Mouse (Mus musculus) heart, embryonic 13.5 days (tissue): ENCODE data around the gene Padi3. TPM values are rescaled to one million over a fixed set of nuclear protein-coding genes. Genes with fewer than 3 reads are reported as not detected.

Experiments used
- ATAC-seq: fragments of 200-750 bp; cut with Nextera tagmentation; 2 replicates; pipeline ENCODE4 v1.8.0; 2017; ENCODE audit warnings: moderate TSS enrichment; ENCODE audit not compliant: insufficient number of reproducible peaks, low FRiP score, low TSS enrichment; ENCODE audit errors: extremely low read depth
- H3K27ac ChIP-seq: fragments of 300-500 bp; sonication (generic); replicated peaks from 2 replicates; pipeline ENCODE4 v1.5.1; 2015; ENCODE audit warnings: moderate library complexity, mild to moderate bottlenecking, inconsistent platforms
- H3K27me3 ChIP-seq: fragments of 300-500 bp; sonication (generic); replicated peaks from 2 replicates; pipeline ENCODE4 v1.6.1; 2015; ENCODE audit warnings: mild to moderate bottlenecking, inconsistent platforms
- H3K36me3 ChIP-seq: fragments of 300-500 bp; sonication (generic); 2 replicates; pipeline ENCODE4 v1.6.1; 2015; ENCODE audit warnings: mild to moderate bottlenecking, inconsistent platforms
- H3K4me1 ChIP-seq: fragments of 300-500 bp; sonication (generic); 2 replicates; pipeline ENCODE4 v1.6.1; 2015; ENCODE audit warnings: inconsistent platforms
- H3K4me2 ChIP-seq: fragments of 300-500 bp; sonication (generic); 2 replicates; pipeline ENCODE4 v1.6.1; 2015; ENCODE audit warnings: inconsistent platforms, mild to moderate bottlenecking, moderate library complexity
- H3K4me3 ChIP-seq: fragments of 300-500 bp; sonication (generic); 2 replicates; pipeline ENCODE4 v1.5.1; 2015; ENCODE audit warnings: moderate library complexity, mild to moderate bottlenecking, inconsistent platforms
- H3K9ac ChIP-seq: fragments of 300-500 bp; sonication (generic); 2 replicates; pipeline ENCODE4 v1.6.1; 2015; ENCODE audit warnings: inconsistent platforms, mild to moderate bottlenecking, moderate library complexity
- H3K9me3 ChIP-seq: fragments of 300-500 bp; sonication (generic); 2 replicates; pipeline ENCODE4 v1.6.1; 2016; ENCODE audit warnings: inconsistent platforms
- WGBS: fragments of 180-500 bp; shearing (Covaris S2); methylation state at CpG from one replicate; pipeline ENCODE4 v1.1.7; 2015; ENCODE audit warnings: mixed read lengths; 5-methylcytosine and 5-hydroxymethylcytosine counted together
- polyA plus RNA-seq: library from polyadenylated mRNA; unstranded; fragments of >200 nt; fragmentation: Nextera tagmentation; extraction: Ambion mirVana; gene quantifications from 2 replicates; pipeline ENCODE4 v1.2.1, GENCODE M21; 2015

Padi3 gene
- polyA plus RNA-seq, 1 experiment from 2014 or later = 0.24 TPM

DNA sequence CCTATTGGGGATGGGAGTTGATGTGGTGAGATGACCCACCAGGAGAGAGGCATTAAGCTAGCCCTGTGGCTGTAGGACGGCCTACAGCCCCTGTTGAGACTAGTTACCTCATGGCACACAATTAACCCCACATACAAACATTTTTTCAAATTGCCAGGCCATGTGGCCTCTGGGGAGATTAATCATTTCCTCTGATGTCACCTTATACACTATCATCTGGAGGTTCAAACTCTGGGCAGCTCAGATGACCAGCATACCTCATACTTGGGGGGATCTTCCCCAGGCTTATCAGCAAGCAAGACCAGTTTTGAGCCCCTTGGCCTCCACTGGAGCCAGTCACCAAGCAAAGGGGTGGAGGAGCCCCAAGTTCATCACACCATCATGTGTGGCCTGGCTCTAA, 32.5 kb upstream of the Padi3 start:
- H3K36me3 ChIP-seq = no peaks in the 10 kb centered on the region
- H3K27me3 ChIP-seq = peaks cover 5% of the 10 kb centered on the region
- 65% methylated on average over 1 of the region's 1 CpGs for WGBS
- no peak for ATAC-seq
- H3K4me1 ChIP-seq = peaks cover 16% of the 10 kb centered on the region
- no peak overlapping the region for H3K4me3 ChIP-seq
- no peaks in the 10 kb centered on the region for H3K9me3 ChIP-seq
- H3K4me2 ChIP-seq = no peak overlapping the region
- no peak overlapping the region for H3K27ac ChIP-seq
- H3K9ac ChIP-seq = no peak overlapping the region

DNA sequence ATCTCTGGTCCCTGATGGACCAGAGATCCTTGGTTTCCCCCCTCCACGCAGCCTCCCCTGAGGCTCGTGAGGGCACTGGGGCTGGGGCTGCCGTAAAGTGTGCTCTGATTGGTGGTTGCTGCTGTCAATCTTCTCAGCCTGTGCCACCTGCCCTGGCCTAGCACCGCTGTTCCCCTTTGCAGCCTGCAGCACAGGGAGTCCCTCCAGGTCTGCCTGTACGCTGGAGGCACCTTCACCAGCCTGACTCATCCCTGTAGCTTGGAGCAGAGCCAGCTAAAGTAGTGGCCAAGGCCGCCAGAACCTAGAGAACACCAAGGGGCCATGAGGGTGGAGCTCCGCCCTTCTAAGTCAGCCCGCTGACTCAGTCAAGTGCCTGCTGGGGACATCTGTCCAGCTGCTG, 27.4 kb upstream of the Padi3 start:
- no peaks in the 10 kb centered on the region for H3K36me3 ChIP-seq
- no peak overlapping the region for H3K27ac ChIP-seq
- peak overlapping the region; percentile 54 for H3K4me2 ChIP-seq
- no peaks in the 10 kb centered on the region for H3K9me3 ChIP-seq
- 16% methylated on average over 8 of the region's 8 CpGs for WGBS
- peaks cover 22% of the 10 kb centered on the region for H3K4me1 ChIP-seq
- H3K9ac ChIP-seq = 0 out of 2 replicates have a peak overlapping the region, but pooled peaks have one; percentile 39
- 0 out of 2 replicates have a peak, but pooled peaks have one; percentile 48 for ATAC-seq
- H3K27me3 ChIP-seq = peaks cover 30% of the 10 kb centered on the region
- H3K4me3 ChIP-seq = 0 out of 2 replicates have a peak overlapping the region, but pooled peaks have one; percentile 6

DNA sequence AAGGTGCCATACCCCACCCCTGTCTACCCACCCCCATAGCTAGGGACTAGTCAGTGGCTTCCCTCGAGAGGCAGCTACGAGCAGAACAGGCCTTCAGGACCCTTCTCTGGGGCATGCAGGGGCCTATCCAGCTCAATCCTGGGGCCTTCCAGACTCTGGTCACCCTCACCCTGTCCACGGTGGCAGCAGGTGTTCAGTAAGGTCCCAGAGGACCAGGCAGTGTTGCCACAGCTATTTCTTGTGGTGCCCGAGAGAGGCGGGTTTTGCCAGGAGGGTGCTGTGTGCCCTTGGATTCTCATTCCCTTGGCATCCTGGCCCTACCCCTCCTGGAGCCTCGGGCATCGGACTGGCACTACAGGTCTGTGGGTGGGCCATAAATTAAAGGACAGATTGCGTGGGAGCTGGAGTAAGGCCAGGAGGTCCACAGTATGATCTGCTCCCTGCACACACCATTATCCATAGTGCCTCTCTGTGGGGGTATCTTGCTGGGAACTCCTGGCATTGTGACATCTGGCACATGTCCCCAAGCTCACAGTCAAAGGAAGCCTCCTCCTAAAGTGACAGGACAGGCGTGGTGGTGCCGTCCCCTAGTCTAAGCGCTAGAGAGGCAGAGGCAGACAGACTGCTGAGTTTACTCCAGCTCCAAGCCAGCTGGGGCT, 25.9 kb upstream of the Padi3 start:
- peaks cover 44% of the 10 kb centered on the region for H3K27me3 ChIP-seq
- WGBS = 67% methylated on average over 11 of the region's 11 CpGs
- no peak overlapping the region for H3K27ac ChIP-seq
- H3K36me3 ChIP-seq = no peaks in the 10 kb centered on the region
- no peaks in the 10 kb centered on the region for H3K9me3 ChIP-seq
- H3K4me1 ChIP-seq = peaks cover 22% of the 10 kb centered on the region
- H3K4me2 ChIP-seq = no peak overlapping the region
- ATAC-seq = no peak
- H3K4me3 ChIP-seq = no peak overlapping the region
- no peak overlapping the region; the same call in 1 of the 2 replicates for H3K9ac ChIP-seq

DNA sequence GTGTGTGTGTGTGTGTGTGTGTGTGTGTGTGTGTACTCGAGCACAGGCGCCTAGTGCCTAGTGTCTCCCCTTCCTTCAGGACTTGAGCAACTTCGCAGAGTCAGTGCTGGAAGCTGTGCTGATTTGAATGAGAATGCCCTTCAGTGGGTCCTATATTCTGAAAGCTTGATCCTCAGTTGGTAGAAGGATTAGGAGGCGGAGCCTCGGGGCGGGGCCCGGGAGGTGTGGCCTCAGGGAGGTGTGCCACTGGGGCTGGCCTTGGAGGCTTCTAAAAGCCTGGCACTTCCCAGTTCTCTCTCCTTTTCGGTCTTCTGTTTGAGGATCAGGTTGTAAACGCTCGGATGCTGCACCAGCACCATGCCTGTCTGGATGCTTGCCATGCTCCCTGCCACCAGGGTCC, 25.2 kb upstream of the Padi3 start:
- H3K27me3 ChIP-seq = peaks cover 48% of the 10 kb centered on the region
- ATAC-seq = no peak
- 6% methylated on average over 9 of the region's 10 CpGs for WGBS

DNA sequence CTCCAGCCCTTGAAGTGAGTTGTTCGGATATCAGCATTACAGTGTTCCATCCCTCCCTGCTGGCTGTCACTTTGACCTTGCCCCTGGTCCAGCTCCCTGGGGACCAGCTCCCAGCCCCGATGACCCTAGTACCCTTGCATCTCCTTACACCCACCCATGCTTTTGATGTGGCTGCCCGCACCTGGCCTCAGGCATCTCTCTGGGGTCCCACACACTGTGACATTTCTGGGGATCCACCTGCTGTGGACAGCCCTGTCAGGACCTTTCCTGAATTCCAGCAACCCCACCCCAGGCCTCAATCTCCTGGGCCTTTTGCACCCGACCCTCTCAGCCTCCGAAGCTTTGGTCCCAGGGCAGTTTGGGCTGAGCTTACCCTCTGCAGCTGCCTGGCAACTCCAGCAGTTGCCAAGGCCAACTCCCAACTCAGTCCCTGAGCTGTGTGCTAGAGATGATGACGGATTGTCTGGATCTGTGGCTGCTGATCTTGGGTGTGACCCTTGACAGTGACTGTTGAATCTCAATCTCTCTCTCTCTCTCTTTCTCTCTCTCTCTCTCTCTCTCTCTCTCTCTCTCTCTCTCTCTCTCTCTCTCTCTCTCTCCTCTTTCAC, 24.0 kb upstream of the Padi3 start:
- Histone ChIP-seq H3K36me3 (no peaks in the 10 kb centered on the region), H3K4me2 (no peak overlapping the region), H3K27me3 (peaks cover 58% of the 10 kb centered on the region), H3K27ac (no peak overlapping the region), H3K4me3 (no peak overlapping the region), H3K9me3 (no peaks in the 10 kb centered on the region), H3K4me1 (peaks cover 22% of the 10 kb centered on the region), H3K9ac (no peak overlapping the region)
- 64% methylated on average over 6 of the region's 6 CpGs for WGBS
- ATAC-seq = no peak

More for the DNA sequence above, 25.2 kb upstream of the Padi3 start:
- H3K4me3 ChIP-seq = no peak overlapping the region
- H3K36me3 ChIP-seq = no peaks in the 10 kb centered on the region
- peaks cover 22% of the 10 kb centered on the region for H3K4me1 ChIP-seq
- H3K27ac ChIP-seq = no peak overlapping the region
- H3K4me2 ChIP-seq = no peak overlapping the region
- no peak overlapping the region; the same call in 1 of the 2 replicates for H3K9ac ChIP-seq
- no peaks in the 10 kb centered on the region for H3K9me3 ChIP-seq

DNA sequence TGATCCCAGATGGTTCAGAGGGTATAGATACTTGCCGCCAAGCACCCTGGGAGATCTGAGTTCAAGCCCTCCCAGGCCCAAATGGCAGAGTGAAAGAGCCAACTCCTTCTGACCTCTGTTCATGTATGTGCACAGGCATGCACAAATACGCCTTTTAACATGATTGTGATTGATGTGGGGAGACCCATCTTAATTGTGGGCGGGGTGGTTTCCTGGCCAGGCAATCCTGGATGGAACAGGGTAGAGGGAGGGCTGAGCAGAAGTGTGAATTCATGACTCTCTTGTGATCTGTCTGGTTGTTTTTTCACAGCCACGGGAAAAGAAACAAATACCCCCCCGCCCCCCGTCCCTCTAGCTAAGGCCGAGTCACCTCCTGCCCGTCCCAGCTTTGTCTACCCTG, 22.4 kb upstream of the Padi3 start:
- H3K4me1 ChIP-seq = peaks cover 15% of the 10 kb centered on the region
- no peak overlapping the region for H3K4me2 ChIP-seq
- no peaks in the 10 kb centered on the region for H3K36me3 ChIP-seq
- no peak for ATAC-seq
- no peak overlapping the region for H3K9ac ChIP-seq
- WGBS = 58% methylated on average over 8 of the region's 8 CpGs
- peaks cover 60% of the 10 kb centered on the region for H3K27me3 ChIP-seq
- no peak overlapping the region for H3K4me3 ChIP-seq
- no peaks in the 10 kb centered on the region for H3K9me3 ChIP-seq
- H3K27ac ChIP-seq = no peak overlapping the region

DNA sequence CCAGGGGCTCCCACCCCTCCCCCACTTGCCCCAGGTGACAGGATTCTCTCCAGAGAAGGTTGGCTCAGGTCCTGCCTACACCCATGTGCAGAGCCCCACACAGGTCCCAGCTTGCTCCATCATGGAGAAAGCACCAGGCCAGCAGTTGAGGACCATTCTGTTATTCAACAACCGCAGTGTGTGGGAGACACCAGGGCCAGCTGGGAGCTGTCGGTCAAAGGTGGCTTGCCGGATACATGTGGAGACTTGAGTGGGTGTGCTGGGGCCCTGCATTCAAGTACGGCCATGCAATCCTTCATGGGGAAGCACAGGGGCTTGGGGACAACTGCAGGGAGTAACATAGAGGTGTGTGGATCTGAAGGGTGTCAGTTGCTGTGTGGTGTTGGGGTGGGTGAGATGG, 21.4 kb upstream of the Padi3 start:
- H3K9ac ChIP-seq = no peak overlapping the region
- 82% methylated on average over 4 of the region's 4 CpGs for WGBS
- H3K4me1 ChIP-seq = peaks cover 12% of the 10 kb centered on the region; the same call in 1 of the 2 replicates
- peaks cover 60% of the 10 kb centered on the region for H3K27me3 ChIP-seq
- no peaks in the 10 kb centered on the region for H3K36me3 ChIP-seq
- no peak overlapping the region for H3K4me3 ChIP-seq
- no peaks in the 10 kb centered on the region for H3K9me3 ChIP-seq
- no peak overlapping the region for H3K4me2 ChIP-seq
- ATAC-seq = no peak
- no peak overlapping the region for H3K27ac ChIP-seq

DNA sequence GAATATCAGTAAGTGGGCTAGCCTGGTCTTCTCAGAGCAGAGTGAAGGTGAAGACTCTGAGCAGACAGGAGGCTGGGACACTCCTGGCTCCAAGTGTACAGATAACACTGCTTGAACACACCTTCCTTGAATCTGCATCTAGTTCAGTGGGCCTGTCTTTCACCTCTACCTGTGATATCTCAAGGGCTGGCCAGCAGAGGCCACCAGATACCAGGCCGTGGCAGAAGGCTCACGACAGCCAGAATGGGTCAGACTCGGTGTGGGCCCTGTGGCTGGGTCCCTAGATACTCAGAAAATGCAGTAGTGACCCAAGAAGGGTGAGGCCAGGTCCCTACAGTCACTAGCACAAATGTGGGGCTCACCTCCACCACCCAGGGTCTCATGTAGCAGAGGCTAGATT, 16.8 kb upstream of the Padi3 start:
- Histone ChIP-seq H3K9ac (no peak overlapping the region), H3K4me1 (no peaks in the 10 kb centered on the region), H3K9me3 (peaks cover 26% of the 10 kb centered on the region), H3K27me3 (peaks cover 24% of the 10 kb centered on the region), H3K36me3 (no peaks in the 10 kb centered on the region), H3K4me2 (no peak overlapping the region), H3K4me3 (no peak overlapping the region), H3K27ac (no peak overlapping the region)
- ATAC-seq = no peak
- WGBS = 50% methylated on average over 3 of the region's 3 CpGs

DNA sequence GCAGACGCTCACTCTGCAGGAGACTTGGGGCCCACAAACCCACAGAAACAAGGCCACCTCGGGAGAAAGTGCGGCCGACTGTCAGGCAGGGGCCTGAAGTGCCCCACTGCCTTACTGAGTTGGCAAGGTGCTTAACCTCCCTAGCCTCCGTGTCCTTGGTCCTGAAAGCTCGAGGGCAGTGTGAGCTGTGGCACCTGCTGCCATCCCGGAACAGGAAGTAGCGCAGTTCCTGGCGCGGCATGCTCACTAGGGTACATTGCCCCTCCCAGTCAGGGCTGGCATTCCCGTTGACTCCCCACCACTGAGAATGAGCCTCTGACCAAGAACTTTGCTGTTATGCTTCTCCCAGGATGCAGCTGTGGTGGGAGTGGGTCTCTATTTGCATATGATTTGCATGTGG, 15.5 kb upstream of the Padi3 start:
- H3K27ac ChIP-seq = no peak overlapping the region
- no peaks in the 10 kb centered on the region for H3K36me3 ChIP-seq
- ATAC-seq = no peak
- no peak overlapping the region for H3K4me2 ChIP-seq
- no peaks in the 10 kb centered on the region for H3K4me1 ChIP-seq
- H3K4me3 ChIP-seq = no peak overlapping the region
- H3K9me3 ChIP-seq = peaks cover 27% of the 10 kb centered on the region
- H3K27me3 ChIP-seq = peaks cover 15% of the 10 kb centered on the region; the same call in 1 of the 2 replicates
- H3K9ac ChIP-seq = no peak overlapping the region
- WGBS = 62% methylated on average over 11 of the region's 11 CpGs

DNA sequence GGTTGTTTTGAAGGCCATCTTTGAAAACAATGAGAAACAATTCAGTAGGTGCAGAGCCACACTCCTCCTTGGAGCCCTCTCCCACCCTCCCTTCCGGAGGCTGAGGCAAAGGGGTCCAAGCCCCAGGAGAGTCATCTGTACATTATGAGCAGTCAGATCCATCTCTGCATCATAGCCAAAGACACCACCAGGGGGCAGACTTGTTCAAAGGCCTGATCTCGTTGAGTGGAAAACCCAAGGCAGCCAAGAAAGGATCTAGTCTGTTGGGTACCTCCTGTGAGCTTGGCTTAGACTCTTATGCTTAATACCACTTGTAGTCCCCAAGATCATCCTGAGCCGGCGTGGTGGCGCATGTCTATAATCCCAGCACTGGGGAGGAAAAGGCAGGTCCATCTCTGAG, 11.5 kb upstream of the Padi3 start:
- Histone ChIP-seq H3K27me3 (no peaks in the 10 kb centered on the region), H3K4me2 (no peak overlapping the region), H3K4me3 (no peak overlapping the region), H3K9me3 (peaks cover 27% of the 10 kb centered on the region), H3K9ac (no peak overlapping the region), H3K4me1 (peaks cover under 1% of the 10 kb centered on the region; the same call in 1 of the 2 replicates), H3K27ac (no peak overlapping the region), H3K36me3 (no peaks in the 10 kb centered on the region)
- WGBS = 70% methylated on average over 5 of the region's 5 CpGs
- ATAC-seq = no peak

DNA sequence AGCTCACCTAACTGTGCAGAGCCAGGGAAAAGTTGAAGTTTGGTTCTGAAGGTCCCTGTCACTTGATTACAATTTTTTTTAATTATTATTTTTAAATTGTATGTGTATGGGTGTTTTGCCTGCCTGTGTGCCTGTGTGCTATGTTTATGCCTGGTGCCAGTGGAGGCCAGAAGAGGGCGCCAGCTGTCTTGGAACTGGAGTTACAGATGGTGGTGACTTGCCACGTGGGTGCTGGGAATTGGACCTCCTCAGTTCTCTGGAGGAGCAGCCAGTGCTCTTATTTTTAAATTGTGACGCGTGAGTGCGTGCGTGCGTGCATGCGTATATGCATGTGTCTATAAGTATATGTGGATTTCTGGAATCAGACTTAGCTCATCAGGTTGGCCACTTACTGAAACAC, 7.0 kb upstream of the Padi3 start:
- Histone ChIP-seq H3K4me3 (no peak overlapping the region), H3K27ac (no peak overlapping the region), H3K4me2 (no peak overlapping the region), H3K4me1 (peaks cover 41% of the 10 kb centered on the region), H3K9me3 (peaks cover 2% of the 10 kb centered on the region), H3K27me3 (0 out of 2 replicates have a peak, but pooled peaks cover 2% of the 10 kb centered on the region), H3K36me3 (no peaks in the 10 kb centered on the region), H3K9ac (no peak overlapping the region)
- WGBS = 91% methylated on average over 8 of the region's 8 CpGs
- no peak for ATAC-seq
